Mouse (Mus musculus) CH12.LX (cell line): ENCODE measurements around the gene Tmem37.

ENCODE experiments used
- CTCF ChIP-seq, 2 experiments: IDR thresholded peaks in 1 of 2; conservative IDR thresholded peaks in 1 of 2; 2 replicates each; pipeline ENCODE4 v1.5.1; 2011 to 2012; ENCODE audit warnings: low read depth in 2 of 2, low read length in 2 of 2, improper control_type of control experiment in 1 of 2, inconsistent platforms in 1 of 2, mild to moderate bottlenecking in 1 of 2, moderate library complexity in 1 of 2
- ELF1 ChIP-seq: IDR thresholded peaks from 2 replicates; pipeline ENCODE4 v1.6.1; 2014; ENCODE audit warnings: low read depth, mild to moderate bottlenecking, inconsistent platforms, low read length, improper control_type of control experiment
- HCFC1 ChIP-seq: IDR thresholded peaks from 2 replicates; pipeline ENCODE4 v1.6.1; 2012; ENCODE audit warnings: low read depth, mild to moderate bottlenecking, inconsistent platforms, low read length, improper control_type of control experiment
- KAT2A ChIP-seq: IDR thresholded peaks from 2 replicates; pipeline ENCODE4 v1.6.1; 2012; ENCODE audit warnings: low read length, improper control_type of control experiment, inconsistent platforms; ENCODE audit not compliant: insufficient replicate concordance
- POLR2A ChIP-seq: IDR thresholded peaks from 2 replicates; pipeline ENCODE4 v1.6.1; 2011; ENCODE audit warnings: low read depth, mild to moderate bottlenecking, improper control_type of control experiment, low read length

DNA sequence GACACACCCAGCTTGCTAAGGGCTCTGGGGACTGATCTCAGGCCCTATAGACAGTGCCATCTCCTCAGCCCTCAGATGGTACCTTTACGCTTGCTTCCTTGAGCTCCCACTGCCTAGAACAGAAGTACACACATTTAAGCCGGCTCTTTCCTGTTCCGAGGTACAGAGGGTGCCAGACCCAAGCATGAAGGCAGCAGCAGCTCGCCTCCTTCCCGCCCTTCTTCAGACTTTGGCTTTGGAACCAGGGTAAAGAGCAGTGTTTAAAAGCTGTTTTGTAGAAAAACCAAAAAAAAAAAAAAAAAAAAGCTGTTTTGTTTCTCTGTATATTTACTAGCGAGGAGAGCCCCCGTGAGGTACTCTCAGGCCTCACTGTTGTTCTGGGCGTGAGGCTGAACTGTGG is 37.9 kb upstream of the Tmem37 start:
- TF ChIP-seq POLR2A (no peak), ELF1 (no peak), CTCF (conservative IDR thresholded peaks at IDR 0.05 in 1 of 2, IDR thresholded peaks at IDR 0.05 in 1 of 2; ENCODE audit: low read depth in 2 of 2, low read length in 2 of 2) (no peak), KAT2A (no peak), HCFC1 (no peak)
